Mouse (Mus musculus) brown adipose tissue, adult 24 weeks (tissue): ENCODE measurements at regions not wholly inside any gene's neighbourhood (a gene's known extent, or its start where the extent isn't known, plus 50 kb on each side); places are given as distances from the start of the nearest gene placed in this dataset.

Experiments
- H3K27ac ChIP-seq: fragments of 200-500 bp; replicated peaks from 2 replicates; pipeline ENCODE4 v1.5.1; 2012; ENCODE audit warnings: low read depth, mild to moderate bottlenecking, low read length
- H3K4me1 ChIP-seq: fragments of 200-500 bp; 2 replicates; pipeline ENCODE4 v1.6.1; 2012; ENCODE audit warnings: low read length, mixed read lengths; ENCODE audit not compliant: control insufficient read depth, insufficient read depth, insufficient read length
- H3K4me3 ChIP-seq: fragments of 200-500 bp; 2 replicates; pipeline ENCODE4 v1.5.1; 2012; ENCODE audit warnings: low read depth, mild to moderate bottlenecking, low read length, moderate library complexity; ENCODE audit not compliant: insufficient read depth

- no peak overlapping the region for H3K4me3 ChIP-seq
These were observed 76.7 kb downstream of the Trim29 start for GRCm38 (mm10) chr9:43387397-43387796.

GRCm38 (mm10) chr9:43389491-43390083, 78.9 kb downstream of the Trim29 start:
- H3K4me3 ChIP-seq, result no peak overlapping the region
- H3K4me1 ChIP-seq, result no peaks in the 10 kb centered on the region
- H3K27ac ChIP-seq, result no peak overlapping the region

More at GRCm38 (mm10) chr9:43387397-43387796, 76.7 kb downstream of the Trim29 start:
- Histone ChIP-seq H3K27ac (no peak overlapping the region), H3K4me1 (no peaks in the 10 kb centered on the region)

- H3K27ac ChIP-seq, result no peak overlapping the region
- no peaks in the 10 kb centered on the region for H3K4me1 ChIP-seq
- H3K4me3 ChIP-seq, result no peak overlapping the region
These were observed 81.9 kb downstream of the Trim29 start for GRCm38 (mm10) chr9:43392467-43393064.

- no peaks in the 10 kb centered on the region for H3K4me1 ChIP-seq
These were observed 83.6 kb downstream of the Trim29 start for GRCm38 (mm10) chr9:43394204-43394603.

GRCm38 (mm10) chr9:43395209-43395608, 84.6 kb downstream of the Trim29 start:
- Histone ChIP-seq H3K4me3 (no peak overlapping the region), H3K27ac (no peak overlapping the region)

More at GRCm38 (mm10) chr9:43394204-43394603, 83.6 kb downstream of the Trim29 start:
- H3K27ac ChIP-seq, result no peak overlapping the region
- no peak overlapping the region for H3K4me3 ChIP-seq

GRCm38 (mm10) chr9:43396566-43396965, 85.9 kb downstream of the Trim29 start:
- Histone ChIP-seq H3K4me3 (no peak overlapping the region), H3K4me1 (no peaks in the 10 kb centered on the region), H3K27ac (no peak overlapping the region)

More at GRCm38 (mm10) chr9:43395209-43395608, 84.6 kb downstream of the Trim29 start:
- no peaks in the 10 kb centered on the region for H3K4me1 ChIP-seq

GRCm38 (mm10) chr9:43408493-43408892, 97.8 kb downstream of the Trim29 start:
- Histone ChIP-seq H3K4me3 (no peak overlapping the region), H3K27ac (no peak overlapping the region), H3K4me1 (no peaks in the 10 kb centered on the region)

GRCm38 (mm10) chr9:43412473-43412872, 101.8 kb downstream of the Trim29 start:
- Histone ChIP-seq H3K27ac (no peak overlapping the region), H3K4me3 (no peak overlapping the region), H3K4me1 (no peaks in the 10 kb centered on the region)

GRCm38 (mm10) chr9:43419993-43420715, 109.5 kb downstream of the Trim29 start:
- Histone ChIP-seq H3K27ac (no peak overlapping the region), H3K4me3 (no peak overlapping the region), H3K4me1 (no peaks in the 10 kb centered on the region)

- H3K27ac ChIP-seq, result no peak overlapping the region
- no peak overlapping the region for H3K4me3 ChIP-seq
These were observed 116.4 kb downstream of the Trim29 start for GRCm38 (mm10) chr9:43427007-43427406.

GRCm38 (mm10) chr9:43433953-43434352, 123.3 kb downstream of the Trim29 start:
- Histone ChIP-seq H3K4me1 (no peaks in the 10 kb centered on the region), H3K4me3 (no peak overlapping the region), H3K27ac (no peak overlapping the region)

More at GRCm38 (mm10) chr9:43427007-43427406, 116.4 kb downstream of the Trim29 start:
- no peaks in the 10 kb centered on the region for H3K4me1 ChIP-seq

- Histone ChIP-seq H3K4me1 (no peaks in the 10 kb centered on the region), H3K27ac (no peak overlapping the region), H3K4me3 (no peak overlapping the region)
These were observed 127.8 kb downstream of the Trim29 start for GRCm38 (mm10) chr9:43438476-43438875.

- no peaks in the 10 kb centered on the region for H3K4me1 ChIP-seq
- H3K4me3 ChIP-seq, result no peak overlapping the region
These were observed 130.4 kb downstream of the Trim29 start for GRCm38 (mm10) chr9:43440959-43441510.

GRCm38 (mm10) chr9:43445491-43445890, 134.8 kb downstream of the Trim29 start:
- no peaks in the 10 kb centered on the region for H3K4me1 ChIP-seq
- H3K4me3 ChIP-seq, result no peak overlapping the region
- no peak overlapping the region for H3K27ac ChIP-seq

More at GRCm38 (mm10) chr9:43440959-43441510, 130.4 kb downstream of the Trim29 start:
- no peak overlapping the region for H3K27ac ChIP-seq

- no peaks in the 10 kb centered on the region for H3K4me1 ChIP-seq
- H3K27ac ChIP-seq, result no peak overlapping the region
- no peak overlapping the region for H3K4me3 ChIP-seq
These were observed 136.7 kb downstream of the Trim29 start for GRCm38 (mm10) chr9:43447372-43447771.
